Mouse (Mus musculus): ENCODE measurements around the gene Kctd2. TPM values are rescaled to one million over a fixed set of nuclear protein-coding genes. Genes with fewer than 3 reads are reported as not detected.

Gene Kctd2
- polyA plus RNA-seq (2014; fragmentation: Nextera tagmentation; extraction: Ambion mirVana): 24.5 and 27.1 TPM in 2 replicates

DNA sequence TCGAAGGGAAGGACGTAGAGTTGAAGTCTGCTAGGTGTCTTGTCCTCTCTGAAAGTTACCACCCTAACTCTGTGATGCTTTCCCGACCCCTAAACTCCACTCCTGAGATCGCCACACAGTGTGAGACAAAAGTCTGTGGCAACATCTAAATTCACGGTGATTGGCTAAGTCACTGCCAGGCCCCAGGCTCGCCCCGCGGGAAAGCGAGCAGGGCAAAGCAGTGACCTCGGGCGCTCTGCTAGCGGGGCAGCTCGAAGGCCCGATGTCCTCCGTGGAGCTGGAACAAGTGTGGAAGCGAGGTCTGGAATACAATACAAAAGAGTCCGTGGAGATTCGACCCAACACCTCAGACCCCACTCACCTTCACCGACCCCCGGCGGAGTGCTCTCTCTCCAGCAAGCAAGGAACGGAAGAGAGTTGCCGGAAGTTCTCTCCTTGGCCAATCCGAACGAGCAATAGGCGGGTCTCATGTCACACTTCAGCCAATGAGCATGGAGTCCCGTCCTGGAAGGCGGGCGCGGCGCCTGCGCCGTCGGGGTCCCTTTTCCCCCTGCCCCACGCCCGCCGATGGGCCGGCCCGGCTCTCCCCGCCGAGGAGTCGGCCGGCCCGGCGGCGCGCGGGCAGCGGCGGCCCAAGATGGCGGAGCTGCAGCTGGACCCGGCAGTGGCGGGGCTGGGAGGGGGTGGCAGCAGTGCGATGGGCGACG lies at the start of gene Kctd2, which contains the start of gene Atp5h:
Kctd2 (plus strand) TSS at position 598 of the 707 bp plus-strand sequence.
Atp5h (minus strand) TSS at position 432 of the 707 bp plus-strand sequence.
- Histone ChIP-seq H3K27ac (ENCODE audit: low read depth, low read length) (peak within 1 kb of the TSS; percentile 71), H3K27me3 (ENCODE audit: control insufficient read depth, insufficient read depth, low read length) (no peaks in the 10 kb centered on the region), H3K4me1 (replicated peaks; ENCODE audit: control insufficient read depth, insufficient read depth, low read length) (peaks cover 8% of the 10 kb centered on the region), H3K4me2 (ENCODE audit: low read depth, low read length, severe bottlenecking) (peak within 1 kb of the TSS; percentile 81), H3K4me3 (ENCODE audit: low read depth, low read length) (peak within 1 kb of the TSS; percentile 91), H3K36me3 (ENCODE audit: control insufficient read depth, insufficient read depth, low read length) (peaks cover 2% of the 10 kb centered on the region; the same call in 1 of the 2 replicates), H3K9ac (ENCODE audit: low read length) (peak within 1 kb of the TSS; percentile 95), H3K9me3 (ENCODE audit: control insufficient read depth, low read length) (no peaks in the 10 kb centered on the region)
- DNase-seq (ENCODE audit: low spot score) (peak; percentile 98), ATAC-seq (replicated peaks; ENCODE audit: low FRiP score) (peak; percentile 98)
- WGBS: under 1% methylated on average over 50 of the region's 56 CpGs

DNA sequence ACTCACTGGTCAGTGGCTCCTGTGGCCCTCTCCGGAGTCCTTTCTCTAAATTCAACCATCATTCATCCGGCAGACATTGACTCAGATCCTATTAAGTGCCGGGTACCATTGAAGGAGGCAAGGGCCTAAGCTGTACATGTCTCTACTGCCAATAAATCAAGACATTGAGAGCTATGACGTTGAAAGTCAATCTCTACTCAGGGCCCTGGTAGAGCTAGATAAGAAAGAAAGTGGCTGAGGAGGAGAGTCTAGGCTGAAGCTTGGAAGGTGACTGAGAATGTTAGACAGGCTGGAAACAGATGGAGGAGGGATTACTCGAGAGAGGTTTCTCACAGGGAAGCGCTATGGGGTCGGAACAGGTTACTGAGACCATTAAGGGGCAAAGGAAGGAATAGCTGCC lies 49.6 kb upstream of the Kctd2 start:
- H3K36me3 ChIP-seq (ENCODE audit: control insufficient read depth, insufficient read depth, low read length): no peaks in the 10 kb centered on the region
- H3K9ac ChIP-seq (ENCODE audit: low read length): no peak overlapping the region
- ATAC-seq (replicated peaks; ENCODE audit: low FRiP score) (no peak), DNase-seq (ENCODE audit: low spot score) (no peak)
- H3K27me3 ChIP-seq (ENCODE audit: control insufficient read depth, insufficient read depth, low read length): peaks cover 15% of the 10 kb centered on the region
- no peak overlapping the region for H3K4me3 ChIP-seq (ENCODE audit: low read depth, low read length)
- H3K4me1 ChIP-seq (replicated peaks; ENCODE audit: control insufficient read depth, insufficient read depth, low read length): peaks cover 13% of the 10 kb centered on the region
- H3K27ac ChIP-seq (ENCODE audit: low read depth, low read length): no peak overlapping the region
- 61% methylated on average over 7 of the region's 7 CpGs for WGBS
- no peaks in the 10 kb centered on the region for H3K9me3 ChIP-seq (ENCODE audit: control insufficient read depth, low read length)
- no peak overlapping the region for H3K4me2 ChIP-seq (ENCODE audit: low read depth, low read length, severe bottlenecking)

DNA sequence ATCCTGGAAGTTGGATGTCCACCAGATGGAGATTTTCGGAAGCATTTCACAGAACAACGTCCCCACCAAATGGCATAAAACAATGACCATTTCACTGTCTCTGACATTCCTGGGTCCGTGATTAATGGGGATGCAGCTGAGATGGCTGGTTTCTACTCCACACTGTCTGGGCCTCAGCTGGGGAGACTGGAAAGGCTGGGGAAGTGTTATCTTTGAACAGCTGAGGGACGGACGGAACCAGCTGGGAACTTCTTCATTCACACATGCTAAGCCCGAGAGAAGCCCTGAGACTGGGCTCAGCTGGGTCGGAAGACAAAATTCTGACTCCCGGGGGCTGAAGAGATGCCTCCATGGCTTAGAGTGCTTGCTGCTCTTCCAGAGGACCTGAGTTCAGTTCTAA lies 48.6 kb upstream of the Kctd2 start:
- 73% methylated on average over 8 of the region's 8 CpGs for WGBS
- no peaks in the 10 kb centered on the region for H3K9me3 ChIP-seq (ENCODE audit: control insufficient read depth, low read length)
- H3K36me3 ChIP-seq (ENCODE audit: control insufficient read depth, insufficient read depth, low read length): no peaks in the 10 kb centered on the region
- H3K27me3 ChIP-seq (ENCODE audit: control insufficient read depth, insufficient read depth, low read length): peaks cover 15% of the 10 kb centered on the region
- H3K4me3 ChIP-seq (ENCODE audit: low read depth, low read length): no peak overlapping the region
- H3K4me2 ChIP-seq (ENCODE audit: low read depth, low read length, severe bottlenecking): no peak overlapping the region
- H3K27ac ChIP-seq (ENCODE audit: low read depth, low read length): no peak overlapping the region
- H3K9ac ChIP-seq (ENCODE audit: low read length): no peak overlapping the region
- ATAC-seq (replicated peaks; ENCODE audit: low FRiP score) (no peak), DNase-seq (ENCODE audit: low spot score) (no peak)
- H3K4me1 ChIP-seq (replicated peaks; ENCODE audit: control insufficient read depth, insufficient read depth, low read length): peaks cover 13% of the 10 kb centered on the region

DNA sequence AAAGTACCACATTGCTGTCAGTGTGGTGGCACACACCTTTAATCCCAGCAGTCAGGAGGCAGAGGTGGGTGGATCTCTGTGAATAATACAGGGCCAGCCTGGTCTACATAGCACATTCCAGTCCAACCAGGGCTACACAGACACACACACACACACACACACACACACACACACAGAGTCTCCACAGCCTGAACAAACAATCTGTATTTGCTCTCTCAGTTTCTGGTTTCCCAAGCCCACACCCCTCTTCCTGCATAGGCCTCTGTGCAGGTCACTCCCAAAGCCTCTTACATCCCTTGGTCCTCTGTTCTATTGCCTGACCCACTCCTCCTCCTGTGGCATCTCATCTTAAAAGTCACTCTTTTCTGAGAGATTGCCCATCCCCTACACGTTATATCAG lies 47.9 kb upstream of the Kctd2 start:
- Histone ChIP-seq H3K9ac (ENCODE audit: low read length) (no peak overlapping the region), H3K36me3 (ENCODE audit: control insufficient read depth, insufficient read depth, low read length) (no peaks in the 10 kb centered on the region), H3K27ac (ENCODE audit: low read depth, low read length) (no peak overlapping the region), H3K9me3 (ENCODE audit: control insufficient read depth, low read length) (no peaks in the 10 kb centered on the region), H3K4me2 (ENCODE audit: low read depth, low read length, severe bottlenecking) (no peak overlapping the region), H3K27me3 (ENCODE audit: control insufficient read depth, insufficient read depth, low read length) (peaks cover 15% of the 10 kb centered on the region), H3K4me1 (replicated peaks; ENCODE audit: control insufficient read depth, insufficient read depth, low read length) (peaks cover 10% of the 10 kb centered on the region), H3K4me3 (ENCODE audit: low read depth, low read length) (no peak overlapping the region)
- WGBS: 57% methylated on average over 1 of the region's 1 CpGs
- no peak for DNase-seq (ENCODE audit: low spot score)
- no peak for ATAC-seq (replicated peaks; ENCODE audit: low FRiP score)

DNA sequence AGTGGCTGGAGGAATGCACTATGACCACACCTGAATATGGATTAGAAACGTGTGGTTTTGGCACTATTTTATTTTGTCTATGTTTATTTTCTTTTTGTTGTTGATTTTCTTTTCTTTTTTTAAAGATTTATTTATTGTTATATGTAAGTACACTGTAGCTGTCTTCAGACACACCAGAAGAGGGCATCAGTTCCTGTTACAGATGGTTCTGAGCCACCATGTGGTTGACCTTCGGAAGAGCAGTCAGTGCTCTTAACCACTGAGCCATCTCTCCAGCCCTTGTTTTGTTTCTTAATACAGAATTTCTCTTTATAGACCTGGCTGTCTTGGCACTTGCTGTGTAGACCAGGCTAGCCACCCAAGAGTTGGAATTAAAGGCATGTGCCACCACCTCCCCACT lies 47.2 kb upstream of the Kctd2 start:
- Histone ChIP-seq H3K4me2 (ENCODE audit: low read depth, low read length, severe bottlenecking) (no peak overlapping the region), H3K36me3 (ENCODE audit: control insufficient read depth, insufficient read depth, low read length) (no peaks in the 10 kb centered on the region), H3K9me3 (ENCODE audit: control insufficient read depth, low read length) (no peaks in the 10 kb centered on the region), H3K9ac (ENCODE audit: low read length) (no peak overlapping the region), H3K4me1 (replicated peaks; ENCODE audit: control insufficient read depth, insufficient read depth, low read length) (peaks cover 10% of the 10 kb centered on the region), H3K27me3 (ENCODE audit: control insufficient read depth, insufficient read depth, low read length) (peaks cover 13% of the 10 kb centered on the region), H3K27ac (ENCODE audit: low read depth, low read length) (no peak overlapping the region), H3K4me3 (ENCODE audit: low read depth, low read length) (no peak overlapping the region)
- ATAC-seq (replicated peaks; ENCODE audit: low FRiP score) (no peak), DNase-seq (ENCODE audit: low spot score) (no peak)
- 53% methylated on average over 2 of the region's 2 CpGs for WGBS

DNA sequence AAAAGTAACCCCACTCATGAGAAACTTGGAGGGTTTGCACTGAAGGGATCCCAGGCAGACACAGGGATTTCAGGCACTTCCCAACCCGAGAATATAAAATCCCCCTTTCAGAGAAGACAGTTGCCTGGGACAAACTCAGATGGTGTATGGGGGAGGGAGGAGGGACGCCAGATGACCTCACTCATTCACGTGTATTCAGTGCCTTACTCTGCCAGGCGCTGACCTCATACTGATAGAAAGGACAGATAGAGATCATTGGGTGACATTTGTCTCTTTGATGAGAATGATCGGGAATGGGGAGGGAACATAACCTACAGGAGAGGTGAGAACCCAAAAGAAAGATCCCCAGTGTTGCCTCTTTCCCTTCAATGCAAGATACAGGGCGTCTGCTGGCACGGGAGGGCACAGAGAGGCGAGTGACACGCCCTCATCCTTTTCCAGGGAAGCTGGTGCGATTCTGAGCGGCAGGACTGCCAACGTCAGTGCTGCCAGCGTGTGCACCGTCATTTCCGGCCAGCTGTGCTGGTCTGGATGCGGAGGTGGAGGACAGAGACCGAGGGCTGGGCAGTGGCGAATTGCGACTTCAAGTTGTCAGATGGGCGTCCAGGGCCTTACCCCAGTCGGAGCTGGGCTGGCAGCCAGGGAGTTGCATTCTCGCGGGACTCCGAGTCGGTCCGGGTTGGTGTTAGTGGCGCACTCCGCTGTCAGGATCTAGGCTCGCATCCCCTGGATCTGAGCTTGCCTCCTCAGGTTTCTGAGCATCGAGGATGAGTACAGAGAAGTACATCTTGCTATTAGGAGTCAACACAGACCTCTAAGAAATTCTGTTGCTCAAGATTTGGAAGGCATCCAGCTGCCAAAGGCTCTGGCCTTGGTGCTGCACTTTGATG lies 45.9 kb upstream of the Kctd2 start:
- Histone ChIP-seq H3K4me2 (ENCODE audit: low read depth, low read length, severe bottlenecking) (peak overlapping the region; percentile 84), H3K27ac (ENCODE audit: low read depth, low read length) (no peak overlapping the region), H3K36me3 (ENCODE audit: control insufficient read depth, insufficient read depth, low read length) (no peaks in the 10 kb centered on the region), H3K9me3 (ENCODE audit: control insufficient read depth, low read length) (no peaks in the 10 kb centered on the region), H3K27me3 (ENCODE audit: control insufficient read depth, insufficient read depth, low read length) (peaks cover 10% of the 10 kb centered on the region), H3K4me1 (replicated peaks; ENCODE audit: control insufficient read depth, insufficient read depth, low read length) (peaks cover 10% of the 10 kb centered on the region), H3K9ac (ENCODE audit: low read length) (peak overlapping the region; percentile 59), H3K4me3 (ENCODE audit: low read depth, low read length) (peak overlapping the region; percentile 36)
- DNase-seq (ENCODE audit: low spot score) (peak; percentile 65), ATAC-seq (replicated peaks; ENCODE audit: low FRiP score) (0 out of 2 replicates have a peak, but pooled peaks have one; percentile 18)
- WGBS: 2% methylated on average over 30 of the region's 30 CpGs

DNA sequence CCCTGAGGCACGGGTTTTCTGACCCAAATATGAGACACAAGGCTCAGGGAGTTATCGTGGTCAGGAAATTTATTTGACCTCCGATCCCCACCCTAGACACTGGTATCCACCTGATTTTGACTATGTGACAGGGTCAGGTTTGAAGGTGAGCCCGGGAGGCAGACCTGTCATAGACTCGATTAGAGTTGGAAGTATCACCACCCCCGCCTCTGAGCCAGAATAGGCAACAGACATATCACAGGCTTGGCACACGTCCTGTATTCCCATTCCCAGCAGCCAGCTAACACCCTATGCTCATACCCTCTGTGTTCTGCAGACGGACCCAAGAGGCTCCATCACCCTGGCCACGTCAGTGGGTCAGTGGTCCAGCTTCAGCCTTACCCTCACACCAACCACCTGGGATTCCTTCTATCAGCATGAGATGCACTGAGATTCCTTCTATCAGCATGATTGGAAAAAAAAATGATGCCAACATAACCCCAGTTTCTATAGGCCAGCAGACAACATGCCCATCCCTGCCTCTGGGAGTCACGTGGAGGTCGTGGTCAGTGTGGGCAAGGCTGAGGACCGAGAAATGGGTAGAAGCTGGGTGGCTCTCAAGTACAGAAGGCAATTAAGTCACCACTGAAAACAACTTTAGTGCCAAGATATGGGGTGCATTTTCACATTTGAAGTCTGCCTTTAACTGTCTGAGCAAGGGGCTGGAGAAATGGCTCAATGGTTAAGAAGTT lies 45.1 kb upstream of the Kctd2 start:
- Histone ChIP-seq H3K27me3 (ENCODE audit: control insufficient read depth, insufficient read depth, low read length) (peaks cover 10% of the 10 kb centered on the region), H3K4me2 (ENCODE audit: low read depth, low read length, severe bottlenecking) (peak overlapping the region; percentile 84), H3K4me1 (replicated peaks; ENCODE audit: control insufficient read depth, insufficient read depth, low read length) (peaks cover 10% of the 10 kb centered on the region), H3K27ac (ENCODE audit: low read depth, low read length) (no peak overlapping the region), H3K9me3 (ENCODE audit: control insufficient read depth, low read length) (no peaks in the 10 kb centered on the region), H3K4me3 (ENCODE audit: low read depth, low read length) (no peak overlapping the region; the same call in 1 of the 2 replicates), H3K36me3 (ENCODE audit: control insufficient read depth, insufficient read depth, low read length) (no peaks in the 10 kb centered on the region), H3K9ac (ENCODE audit: low read length) (peak overlapping the region; percentile 59)
- no peak for DNase-seq (ENCODE audit: low spot score)
- ATAC-seq (replicated peaks; ENCODE audit: low FRiP score): no peak
- WGBS: 73% methylated on average over 12 of the region's 12 CpGs

DNA sequence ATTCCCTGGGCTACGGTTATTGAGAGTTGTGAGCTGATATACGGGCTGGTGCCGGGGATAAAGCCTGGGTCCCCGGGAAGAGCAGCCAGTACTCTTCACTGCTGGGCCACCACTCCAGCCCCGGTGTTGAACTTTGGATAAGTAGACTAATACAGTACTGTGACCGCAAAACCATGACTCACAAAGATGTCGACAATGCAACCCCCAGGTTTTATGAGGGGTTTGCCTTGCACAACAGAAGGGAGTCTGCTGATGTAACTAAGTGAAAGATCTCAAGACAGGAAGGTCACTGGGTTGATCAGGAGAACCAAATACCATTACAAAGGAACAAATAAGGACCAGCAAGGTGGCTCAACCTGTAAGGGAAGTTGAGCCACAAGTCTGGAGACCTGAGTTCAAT lies 43.2 kb upstream of the Kctd2 start:
- Histone ChIP-seq H3K27me3 (ENCODE audit: control insufficient read depth, insufficient read depth, low read length) (peaks cover 8% of the 10 kb centered on the region), H3K4me3 (ENCODE audit: low read depth, low read length) (no peak overlapping the region), H3K9ac (ENCODE audit: low read length) (no peak overlapping the region), H3K4me1 (replicated peaks; ENCODE audit: control insufficient read depth, insufficient read depth, low read length) (peaks cover 10% of the 10 kb centered on the region), H3K9me3 (ENCODE audit: control insufficient read depth, low read length) (no peaks in the 10 kb centered on the region), H3K27ac (ENCODE audit: low read depth, low read length) (no peak overlapping the region), H3K4me2 (ENCODE audit: low read depth, low read length, severe bottlenecking) (no peak overlapping the region), H3K36me3 (ENCODE audit: control insufficient read depth, insufficient read depth, low read length) (no peaks in the 10 kb centered on the region)
- DNase-seq (ENCODE audit: low spot score): no peak
- WGBS: 75% methylated on average over 7 of the region's 7 CpGs
- ATAC-seq (replicated peaks; ENCODE audit: low FRiP score): no peak
